8 mouse cellular contexts compared by ENCODE assay signal in genomic region chr2:157567235-157567961, GRCm38 (mm10). TPM values are rescaled to one million over a fixed set of nuclear protein-coding genes. Genes with fewer than 3 reads are reported as not detected.
A peak's percentile ranks its signal among the peaks of the same experiment; 100 is the strongest.
DNase-seq lines count a peak whose midpoint lies in the region; ATAC-seq and TF ChIP-seq lines count a peak whose summit lies in the region.

No protein-coding gene starts in this region.

- H3K27me3 ChIP-seq in lung, embryonic 15.5 days, result no peaks in the 10 kb centered on the region
- no peaks in the 10 kb centered on the region for H3K27me3 ChIP-seq in intestine, embryonic 14.5 days (replicated peaks; ENCODE audit: control insufficient read depth, insufficient read depth, low read length)

- ATAC-seq in lung, embryonic 15.5 days (ENCODE audit: borderline replicate concordance, extremely low read depth, low FRiP score, low TSS enrichment), result no peak
- ATAC-seq in intestine, embryonic 14.5 days (replicated peaks; ENCODE audit: low FRiP score, low TSS enrichment, low read depth), result no peak

- H3K9ac ChIP-seq in lung, embryonic 15.5 days, result peak overlapping the region; percentile 94
- peak overlapping the region; percentile 88 for H3K9ac ChIP-seq in intestine, embryonic 14.5 days (ENCODE audit: low read length)

- no peak for DNase-seq in lung, postnatal 14 days
- DNase-seq in intestine, embryonic 14.5 days (ENCODE audit: low spot score), result no peak
- peak; percentile 54 for DNase-seq in naive thymus-derived CD4-positive, alpha-beta T cell, adult 2 months (ENCODE audit: low read depth)
- no peak for DNase-seq in left cerebral cortex, adult 2 months (ENCODE audit: extremely low spot score in 1 of 2, low spot score in 2 of 2)
- DNase-seq in kidney, postnatal 36 days, result no peak
- no peak for DNase-seq in adrenal gland, postnatal 4 days (ENCODE audit: low spot score in 2 of 2)

- H3K9me3 ChIP-seq in lung, embryonic 15.5 days, result no peaks in the 10 kb centered on the region
- peaks cover 3% of the 10 kb centered on the region; the same call in 1 of the 2 replicates for H3K9me3 ChIP-seq in intestine, embryonic 14.5 days (ENCODE audit: control insufficient read depth, low read length)

- no peaks in the 10 kb centered on the region; the same call in 1 of the 2 replicates for H3K36me3 ChIP-seq in lung, embryonic 15.5 days
- H3K36me3 ChIP-seq in intestine, embryonic 14.5 days (ENCODE audit: control insufficient read depth, insufficient read depth, low read length), result peaks cover 3% of the 10 kb centered on the region; the same call in 1 of the 2 replicates

- no peak for TF ChIP-seq CTCF in left cerebral cortex, adult 2 months (IDR thresholded peaks at IDR 0.05)

- peaks cover 28% of the 10 kb centered on the region for H3K4me1 ChIP-seq in lung, embryonic 15.5 days
- peaks cover 4% of the 10 kb centered on the region for H3K4me1 ChIP-seq in brown adipose tissue, adult 24 weeks (ENCODE audit: control insufficient read depth, insufficient read depth, insufficient read length, low read length)
- H3K4me1 ChIP-seq in intestine, embryonic 14.5 days (replicated peaks; ENCODE audit: control insufficient read depth, insufficient read depth, low read length), result peaks cover 17% of the 10 kb centered on the region; the same call in 1 of the 2 replicates

- 80% methylated on average over 11 of the region's 11 CpGs for WGBS in lung, embryonic 15.5 days
- 82% methylated on average over 11 of the region's 11 CpGs for WGBS in intestine, embryonic 14.5 days

- peak overlapping the region; percentile 94 for H3K27ac ChIP-seq in lung, embryonic 15.5 days
- peak overlapping the region; percentile 96 for H3K27ac ChIP-seq in brown adipose tissue, adult 24 weeks (replicated peaks; ENCODE audit: low read depth, low read length)
- H3K27ac ChIP-seq in intestine, embryonic 14.5 days (ENCODE audit: low read depth), result no peak overlapping the region; the same call in 1 of the 2 replicates
- H3K27ac ChIP-seq in left cerebral cortex, adult 2 months, result no peak overlapping the region; the same call in 1 of the 2 replicates

- intact Hi-C loops in left cerebral cortex, adult 2 months (cut with DNase I), result no loop called here

- H3K4me3 ChIP-seq in lung, embryonic 15.5 days, result peak overlapping the region; percentile 93
- peak overlapping the region; percentile 77; the same call in 1 of the 2 replicates for H3K4me3 ChIP-seq in brown adipose tissue, adult 24 weeks (ENCODE audit: insufficient read depth, low read depth, low read length)
- peak overlapping the region; percentile 92 for H3K4me3 ChIP-seq in intestine, embryonic 14.5 days (ENCODE audit: low read depth, low read length)
- no peak overlapping the region; the same call in 1 of the 2 replicates for H3K4me3 ChIP-seq in left cerebral cortex, adult 2 months

- H3K4me2 ChIP-seq in lung, embryonic 15.5 days, result peak overlapping the region; percentile 83
- H3K4me2 ChIP-seq in intestine, embryonic 14.5 days (ENCODE audit: low read length), result peak overlapping the region; percentile 91

RNA-seq across cellular contexts. Expression of gene Blcap, which starts 3.7 kb away (rescaled TPM):
- polyA plus RNA-seq in lung, embryonic 15.5 days (2015; fragmentation: Nextera tagmentation; extraction: Ambion mirVana), result 45.7 and 48.1 TPM in 2 replicates
- polyA plus RNA-seq in brown adipose tissue, adult 24 weeks (2012; ENCODE audit: insufficient read depth, insufficient read length, missing spikeins), result 71.0 and 74.7 TPM in 2 replicates
- 51.9 and 53.7 TPM in 2 replicates for polyA plus RNA-seq in intestine, embryonic 14.5 days (2014; fragmentation: Nextera tagmentation; extraction: Ambion mirVana)
- total RNA-seq in left cerebral cortex, adult 2 months (2021), result 100 to 1,000 TPM; 109 to 111 TPM
- total RNA-seq in adrenal gland, postnatal 4 days (2021), result 100 to 1,000 TPM; 103 to 104 TPM

RNA-seq across cellular contexts. Expression of gene Nnat, which starts 7.5 kb away (rescaled TPM):
- polyA plus RNA-seq in lung, embryonic 15.5 days (2015; fragmentation: Nextera tagmentation; extraction: Ambion mirVana), result 685 and 703 TPM in 2 replicates
- polyA plus RNA-seq in brown adipose tissue, adult 24 weeks (2012; ENCODE audit: insufficient read depth, insufficient read length, missing spikeins), result 143 and 188 TPM in 2 replicates
- 410 and 452 TPM in 2 replicates for polyA plus RNA-seq in intestine, embryonic 14.5 days (2014; fragmentation: Nextera tagmentation; extraction: Ambion mirVana)
- total RNA-seq in left cerebral cortex, adult 2 months (2021), result 100 to 1,000 TPM; 225 to 280 TPM
- 100 to 1,000 TPM; 380 to 391 TPM for total RNA-seq in adrenal gland, postnatal 4 days (2021)

Comparison
In these comparisons a context has a peak if more than half of its experiments do, and no peak if none do; other contexts are left out.
1. H3K27ac ChIP-seq: peak in lung, embryonic 15.5 days (single experiment) and brown adipose tissue, adult 24 weeks (single experiment); none in intestine, embryonic 14.5 days (single experiment) and left cerebral cortex, adult 2 months (single experiment).